Mouse (Mus musculus) liver, adult (tissue): Measurements from ENCODE around the gene Rplp2.

Experiments
- GATA4 ChIP-seq: IDR thresholded peaks from 2 replicates; pipeline ENCODE4 v1.6.1; 2014; ENCODE audit warnings: mild to moderate bottlenecking, low read length; ENCODE audit not compliant: insufficient replicate concordance

Rplp2 gene

DNA sequence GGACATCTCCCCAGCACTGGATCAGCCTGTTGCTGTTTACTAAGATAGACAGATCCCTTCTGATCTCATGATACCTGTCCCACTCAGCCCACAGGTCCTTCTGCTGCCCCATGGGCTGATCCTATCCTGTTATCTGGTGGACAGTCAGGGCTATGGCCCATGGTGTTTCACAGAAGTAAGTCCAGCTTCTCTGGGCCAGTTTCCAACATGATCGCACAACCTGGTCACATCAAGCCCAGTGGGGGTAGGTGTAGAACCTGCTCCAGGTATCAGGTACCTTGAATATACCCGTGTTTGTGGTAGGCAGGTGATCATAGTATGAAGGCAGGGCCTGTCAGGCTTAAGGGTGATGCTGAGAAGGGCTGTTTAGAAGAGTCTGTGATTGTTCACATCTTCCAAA lies 48.2 kb downstream of the Rplp2 start:
- no peak for TF ChIP-seq GATA4

DNA sequence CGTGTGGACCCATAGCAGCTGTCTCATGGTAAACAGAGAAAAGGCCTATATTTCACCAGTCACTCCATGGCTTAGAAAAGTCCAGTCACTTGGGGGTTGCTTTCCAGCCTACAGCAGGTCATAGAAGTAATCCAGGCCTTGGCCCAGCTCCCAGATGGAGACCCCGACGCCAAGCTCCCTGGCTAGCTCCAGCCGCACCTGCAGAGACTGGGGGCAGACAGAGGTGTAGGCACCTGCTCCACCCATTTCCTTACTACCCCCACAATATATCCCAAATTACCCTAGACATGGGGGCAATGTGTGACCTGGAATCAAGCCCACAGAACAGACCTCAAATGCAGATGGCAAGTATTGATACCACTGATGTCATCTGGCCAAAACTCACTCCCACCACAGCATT lies 48.8 kb downstream of the Rplp2 start:
- no peak for TF ChIP-seq GATA4

DNA sequence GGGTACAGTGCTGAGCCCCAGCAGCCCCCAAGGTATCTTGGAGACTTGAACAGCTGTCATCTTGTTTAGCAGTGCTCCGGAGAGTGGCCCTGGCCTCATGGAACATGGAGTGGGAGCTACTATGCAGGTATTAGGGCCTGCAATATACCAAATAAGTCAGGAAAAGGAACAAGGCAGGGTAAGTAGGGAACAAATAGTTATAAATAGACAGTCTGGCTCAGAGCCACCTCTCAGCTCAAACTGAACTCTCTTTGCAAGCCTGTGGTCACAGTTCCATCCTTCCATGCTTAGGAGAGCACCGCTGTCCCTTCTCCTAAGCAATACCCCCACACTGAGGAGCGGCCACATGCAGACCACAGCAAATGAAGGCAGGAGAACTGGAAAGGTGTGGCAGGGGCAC lies 50.4 kb downstream of the Rplp2 start:
- no peak for TF ChIP-seq GATA4
